Mouse (Mus musculus): ENCODE measurements at regions not wholly inside any gene's neighbourhood (a gene's known extent, or its start where the extent isn't known, plus 50 kb on each side); places are given as distances from the start of the nearest gene placed in this dataset.

DNA sequence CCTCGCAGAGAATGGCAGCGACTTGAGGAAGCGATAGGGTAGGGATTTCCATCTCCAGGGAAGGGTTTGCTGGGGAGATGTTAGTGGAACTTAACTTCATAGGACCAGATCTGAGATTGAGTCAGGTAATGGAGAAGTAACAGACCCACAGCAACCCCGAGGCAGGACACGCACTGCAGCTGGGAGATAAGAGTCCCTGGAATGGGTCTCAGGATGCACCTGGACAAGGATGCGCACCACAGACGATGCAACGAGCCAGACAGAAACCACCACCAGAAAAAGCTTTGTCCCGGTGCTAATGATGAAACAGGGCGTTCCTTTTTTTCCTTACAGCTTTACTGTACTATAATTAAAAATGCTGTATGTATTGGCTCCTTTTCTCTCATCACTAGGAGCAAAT lies 470.9 kb upstream of the Jarid2 start:
- no peak for TF ChIP-seq POLR2A (IDR thresholded peaks at IDR 0.05; ENCODE audit: borderline replicate concordance, extremely low read depth, insufficient read depth, insufficient read length, poor library complexity, severe bottlenecking)
- TF ChIP-seq CTCF (IDR thresholded peaks at IDR 0.05; ENCODE audit: borderline replicate concordance, extremely low read depth, insufficient read depth, insufficient read length) = no peak

All from brain, embryonic 14.5 days (tissue).